Mouse (Mus musculus): ENCODE results near the gene Tgfbi. TPM values are rescaled to one million over a fixed set of nuclear protein-coding genes. Genes with fewer than 3 reads are reported as not detected.

The Tgfbi gene
- total RNA-seq, 2 experiments from 2014 or later = 2.8 to 3.4 TPM

Other genes starting within 250 kb of the Tgfbi start
- gene Gm3045, start 182.9 kb upstream of the Tgfbi start, total RNA-seq (2021) = not detected
- gene Slc25a48, start 171.2 kb upstream of the Tgfbi start, total RNA-seq (2021) = under 1 TPM in 1 of 2 experiments, not detected in 1; 0.10 TPM
- gene Il9, start 127.3 kb upstream of the Tgfbi start, total RNA-seq (2021) = not detected
- gene Fbxl21, start 87.1 kb upstream of the Tgfbi start, total RNA-seq (2021) = 1 to 10 TPM; 5.1 to 6.1 TPM
- gene Lect2, start 61.0 kb upstream of the Tgfbi start, total RNA-seq (2021) = not detected
- 10 to 100 TPM; 26.5 to 32.7 TPM for gene Smad5, start 93.5 kb downstream of the Tgfbi start, total RNA-seq (2021)
- 1 to 10 TPM in 1 of 2 experiments, under 1 TPM in 1; 0.96 to 1.0 TPM for gene Gm45623, start 144.3 kb downstream of the Tgfbi start, total RNA-seq (2021)